Mouse (Mus musculus): ENCODE measurements around the gene Mtmr12. TPM values are rescaled to one million over a fixed set of nuclear protein-coding genes. Genes with fewer than 3 reads are reported as not detected.

Mtmr12 gene
- polyA plus RNA-seq, 1 experiment from 2014 or later, result 21.1 TPM

- no peak overlapping the region for H3K27ac ChIP-seq (ENCODE audit: low read length)
- H3K27me3 ChIP-seq (ENCODE audit: control insufficient read depth, insufficient read depth, low read depth, low read length), result no peaks in the 10 kb centered on the region
- no peak overlapping the region for H3K9ac ChIP-seq (ENCODE audit: low read length)
- no peaks in the 10 kb centered on the region for H3K9me3 ChIP-seq (ENCODE audit: control insufficient read depth, low read length)
- 86% methylated on average over 6 of the region's 6 CpGs for WGBS
- H3K36me3 ChIP-seq (ENCODE audit: control insufficient read depth, insufficient read depth, low read length), result peaks cover 22% of the 10 kb centered on the region
- no peak overlapping the region for H3K4me3 ChIP-seq (ENCODE audit: low read length)
- H3K4me2 ChIP-seq (ENCODE audit: low read depth, low read length), result no peak overlapping the region
- ATAC-seq (ENCODE audit: low read depth), result no peak
- peaks cover under 1% of the 10 kb centered on the region; the same call in 1 of the 2 replicates for H3K4me1 ChIP-seq (replicated peaks; ENCODE audit: control insufficient read depth, insufficient read depth, low read length)
These were observed 33.5 kb downstream of the Mtmr12 start for GRCm38 (mm10) chr15:12238337-12238736.

GRCm38 (mm10) chr15:12240705-12241328 lies 36.0 kb downstream of the Mtmr12 start:
- H3K27ac ChIP-seq (ENCODE audit: low read length), result no peak overlapping the region
- no peak overlapping the region for H3K4me2 ChIP-seq (ENCODE audit: low read depth, low read length)
- H3K27me3 ChIP-seq (ENCODE audit: control insufficient read depth, insufficient read depth, low read depth, low read length), result no peaks in the 10 kb centered on the region
- WGBS, result 87% methylated on average over 3 of the region's 3 CpGs
- ATAC-seq (ENCODE audit: low read depth), result no peak
- peaks cover 27% of the 10 kb centered on the region for H3K36me3 ChIP-seq (ENCODE audit: control insufficient read depth, insufficient read depth, low read length)
- H3K4me1 ChIP-seq (replicated peaks; ENCODE audit: control insufficient read depth, insufficient read depth, low read length), result no peaks in the 10 kb centered on the region; the same call in 1 of the 2 replicates
- no peaks in the 10 kb centered on the region for H3K9me3 ChIP-seq (ENCODE audit: control insufficient read depth, low read length)
- no peak overlapping the region for H3K9ac ChIP-seq (ENCODE audit: low read length)
- no peak overlapping the region for H3K4me3 ChIP-seq (ENCODE audit: low read length)

- peaks cover 16% of the 10 kb centered on the region for H3K36me3 ChIP-seq (ENCODE audit: control insufficient read depth, insufficient read depth, low read length)
These were observed 39.0 kb downstream of the Mtmr12 start for GRCm38 (mm10) chr15:12243792-12244191.

GRCm38 (mm10) chr15:12245580-12246359 lies 40.9 kb downstream of the Mtmr12 start:
- Histone ChIP-seq H3K27ac (ENCODE audit: low read length) (no peak overlapping the region; the same call in 1 of the 2 replicates), H3K4me2 (ENCODE audit: low read depth, low read length) (no peak overlapping the region), H3K4me3 (ENCODE audit: low read length) (no peak overlapping the region), H3K9me3 (ENCODE audit: control insufficient read depth, low read length) (no peaks in the 10 kb centered on the region), H3K9ac (ENCODE audit: low read length) (no peak overlapping the region), H3K36me3 (ENCODE audit: control insufficient read depth, insufficient read depth, low read length) (peaks cover 12% of the 10 kb centered on the region; the same call in 1 of the 2 replicates), H3K4me1 (replicated peaks; ENCODE audit: control insufficient read depth, insufficient read depth, low read length) (no peaks in the 10 kb centered on the region), H3K27me3 (ENCODE audit: control insufficient read depth, insufficient read depth, low read depth, low read length) (no peaks in the 10 kb centered on the region)
- 69% methylated on average over 6 of the region's 6 CpGs for WGBS
- no peak for ATAC-seq (ENCODE audit: low read depth)

More at GRCm38 (mm10) chr15:12243792-12244191, 39.0 kb downstream of the Mtmr12 start:
- ATAC-seq (ENCODE audit: low read depth), result no peak
- no peak overlapping the region for H3K9ac ChIP-seq (ENCODE audit: low read length)
- H3K27ac ChIP-seq (ENCODE audit: low read length), result no peak overlapping the region
- no peaks in the 10 kb centered on the region for H3K9me3 ChIP-seq (ENCODE audit: control insufficient read depth, low read length)
- H3K4me1 ChIP-seq (replicated peaks; ENCODE audit: control insufficient read depth, insufficient read depth, low read length), result no peaks in the 10 kb centered on the region
- WGBS, result 71% methylated on average over 3 of the region's 3 CpGs
- H3K27me3 ChIP-seq (ENCODE audit: control insufficient read depth, insufficient read depth, low read depth, low read length), result no peaks in the 10 kb centered on the region
- no peak overlapping the region for H3K4me2 ChIP-seq (ENCODE audit: low read depth, low read length)
- H3K4me3 ChIP-seq (ENCODE audit: low read length), result no peak overlapping the region

- Histone ChIP-seq H3K27me3 (ENCODE audit: control insufficient read depth, insufficient read depth, low read depth, low read length) (no peaks in the 10 kb centered on the region), H3K4me1 (replicated peaks; ENCODE audit: control insufficient read depth, insufficient read depth, low read length) (no peaks in the 10 kb centered on the region), H3K9me3 (ENCODE audit: control insufficient read depth, low read length) (no peaks in the 10 kb centered on the region), H3K36me3 (ENCODE audit: control insufficient read depth, insufficient read depth, low read length) (peaks cover 18% of the 10 kb centered on the region), H3K27ac (ENCODE audit: low read length) (no peak overlapping the region), H3K4me3 (ENCODE audit: low read length) (no peak overlapping the region), H3K4me2 (ENCODE audit: low read depth, low read length) (no peak overlapping the region), H3K9ac (ENCODE audit: low read length) (no peak overlapping the region)
- 74% methylated on average over 11 of the region's 11 CpGs for WGBS
- peak; percentile 23; the same call in 1 of the 2 replicates for ATAC-seq (ENCODE audit: low read depth)
These were observed 41.7 kb downstream of the Mtmr12 start for GRCm38 (mm10) chr15:12246360-12247158.

- no peak for ATAC-seq (ENCODE audit: low read depth)
- Histone ChIP-seq H3K4me2 (ENCODE audit: low read depth, low read length) (no peak overlapping the region), H3K36me3 (ENCODE audit: control insufficient read depth, insufficient read depth, low read length) (peaks cover 24% of the 10 kb centered on the region), H3K4me3 (ENCODE audit: low read length) (no peak overlapping the region), H3K4me1 (replicated peaks; ENCODE audit: control insufficient read depth, insufficient read depth, low read length) (no peaks in the 10 kb centered on the region), H3K27me3 (ENCODE audit: control insufficient read depth, insufficient read depth, low read depth, low read length) (no peaks in the 10 kb centered on the region), H3K9ac (ENCODE audit: low read length) (no peak overlapping the region), H3K27ac (ENCODE audit: low read length) (no peak overlapping the region), H3K9me3 (ENCODE audit: control insufficient read depth, low read length) (no peaks in the 10 kb centered on the region)
- WGBS, result 87% methylated on average over 4 of the region's 4 CpGs
These were observed 42.4 kb downstream of the Mtmr12 start for GRCm38 (mm10) chr15:12247159-12247603.

GRCm38 (mm10) chr15:12248279-12248678 lies 43.5 kb downstream of the Mtmr12 start:
- no peaks in the 10 kb centered on the region for H3K4me1 ChIP-seq (replicated peaks; ENCODE audit: control insufficient read depth, insufficient read depth, low read length)
- H3K27ac ChIP-seq (ENCODE audit: low read length), result no peak overlapping the region
- H3K9ac ChIP-seq (ENCODE audit: low read length), result no peak overlapping the region
- no peak overlapping the region for H3K4me3 ChIP-seq (ENCODE audit: low read length)
- WGBS, result 51% methylated on average over 4 of the region's 4 CpGs
- peaks cover 29% of the 10 kb centered on the region for H3K36me3 ChIP-seq (ENCODE audit: control insufficient read depth, insufficient read depth, low read length)
- ATAC-seq (ENCODE audit: low read depth), result no peak
- H3K4me2 ChIP-seq (ENCODE audit: low read depth, low read length), result no peak overlapping the region
- no peaks in the 10 kb centered on the region for H3K9me3 ChIP-seq (ENCODE audit: control insufficient read depth, low read length)
- H3K27me3 ChIP-seq (ENCODE audit: control insufficient read depth, insufficient read depth, low read depth, low read length), result no peaks in the 10 kb centered on the region

- H3K27ac ChIP-seq (ENCODE audit: low read length), result no peak overlapping the region
- peaks cover 23% of the 10 kb centered on the region for H3K36me3 ChIP-seq (ENCODE audit: control insufficient read depth, insufficient read depth, low read length)
- ATAC-seq (ENCODE audit: low read depth), result no peak
- H3K4me3 ChIP-seq (ENCODE audit: low read length), result no peak overlapping the region
- no peaks in the 10 kb centered on the region for H3K27me3 ChIP-seq (ENCODE audit: control insufficient read depth, insufficient read depth, low read depth, low read length)
- no peak overlapping the region for H3K4me2 ChIP-seq (ENCODE audit: low read depth, low read length)
- no peaks in the 10 kb centered on the region for H3K4me1 ChIP-seq (replicated peaks; ENCODE audit: control insufficient read depth, insufficient read depth, low read length)
- no peaks in the 10 kb centered on the region for H3K9me3 ChIP-seq (ENCODE audit: control insufficient read depth, low read length)
- H3K9ac ChIP-seq (ENCODE audit: low read length), result no peak overlapping the region
- 81% methylated on average over 5 of the region's 5 CpGs for WGBS
These were observed 45.5 kb downstream of the Mtmr12 start for GRCm38 (mm10) chr15:12250350-12250749.
